Mouse (Mus musculus) adrenal gland, adult 8-10 months (tissue): ENCODE results near the gene H2afv. TPM values are rescaled to one million over a fixed set of nuclear protein-coding genes. Genes with fewer than 3 reads are reported as not detected.

Experiments used
- DNase-seq: peaks from one replicate; pipeline ENCODE4 v3.0.0; 2022
- microRNA-seq, 2 experiments: library from miRNA; unstranded; fragments of <30 nt; microRNA quantifications; one replicate each; pipeline ENCODE4 v1.2.0; 2022
- total RNA-seq, 4 experiments: library from RNA; stranded (reverse); gene quantifications; 2 replicates each; pipeline ENCODE4 v1.2.4; 2022

Gene H2afv
- total RNA-seq, 4 experiments from 2014 or later = 68.9 to 84.3 (median 80.5) TPM

DNA sequence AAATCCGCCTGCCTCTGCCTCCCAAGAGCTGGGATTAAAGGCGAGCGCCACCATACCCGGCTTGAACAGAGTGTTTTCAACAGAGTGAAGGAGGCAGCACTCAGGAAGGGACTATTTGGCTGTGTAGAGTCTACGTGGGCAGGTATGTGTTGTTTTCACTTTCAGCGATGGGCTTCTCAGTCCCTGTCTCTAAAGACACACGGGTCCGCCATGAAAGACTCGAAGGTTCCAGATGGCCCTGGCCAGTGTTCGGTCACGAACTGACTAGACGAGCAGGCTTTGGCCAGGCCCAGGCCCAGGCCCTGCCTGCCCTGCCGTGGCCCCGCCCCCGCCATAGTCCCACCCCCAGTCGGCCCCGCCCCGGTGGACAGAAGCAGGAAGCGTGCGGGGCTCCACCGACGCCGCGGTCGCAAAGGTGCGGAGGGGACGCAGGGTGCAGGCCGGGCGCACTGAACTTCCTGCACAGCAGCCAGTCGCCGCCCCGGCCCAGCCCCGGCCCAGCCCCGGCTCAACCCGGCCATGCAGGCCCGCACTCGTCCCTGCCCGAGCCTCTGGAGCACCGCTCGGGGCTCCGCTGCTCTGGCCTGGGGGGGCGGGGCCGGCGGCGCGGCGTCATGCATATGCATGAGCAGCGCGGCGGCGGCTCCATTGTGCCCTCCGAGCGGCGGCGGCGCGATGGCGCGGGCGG, 55.4 kb downstream of the H2afv start, which contains the start of gene Zmiz2:
Zmiz2 (plus strand) TSS at position 349 of the 688 bp plus-strand sequence.
- peak; percentile 93 for DNase-seq

DNA sequence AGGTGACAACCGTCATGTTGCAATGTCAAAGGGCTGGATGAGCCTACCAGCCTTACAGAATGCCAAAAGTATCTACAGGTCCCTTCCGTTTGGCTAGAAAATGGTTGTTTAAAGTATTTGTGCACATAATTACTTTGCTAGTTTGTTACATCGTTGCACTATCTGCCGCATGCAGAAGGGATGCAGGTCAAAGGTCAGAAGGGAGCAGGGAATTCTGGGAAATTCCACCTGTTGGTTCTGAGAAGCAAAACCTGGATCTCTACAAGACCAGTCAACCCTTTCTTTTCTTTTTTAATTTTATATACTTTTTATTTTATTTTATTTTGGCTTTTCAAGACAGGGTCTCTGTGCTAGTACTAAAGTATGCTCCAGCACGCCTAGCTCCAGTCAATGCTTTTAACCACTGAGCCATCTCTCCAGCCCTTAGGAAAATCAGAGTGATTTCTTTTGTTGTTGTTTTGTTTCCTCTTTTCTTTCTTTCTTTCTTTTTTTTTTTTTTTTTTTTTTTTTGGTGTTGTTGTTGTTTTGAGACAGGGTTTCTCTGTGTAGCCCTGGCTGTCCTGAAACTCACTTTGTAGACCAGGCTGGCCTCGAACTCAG, 56.0 kb downstream of the H2afv start:
- no peak for DNase-seq

DNA sequence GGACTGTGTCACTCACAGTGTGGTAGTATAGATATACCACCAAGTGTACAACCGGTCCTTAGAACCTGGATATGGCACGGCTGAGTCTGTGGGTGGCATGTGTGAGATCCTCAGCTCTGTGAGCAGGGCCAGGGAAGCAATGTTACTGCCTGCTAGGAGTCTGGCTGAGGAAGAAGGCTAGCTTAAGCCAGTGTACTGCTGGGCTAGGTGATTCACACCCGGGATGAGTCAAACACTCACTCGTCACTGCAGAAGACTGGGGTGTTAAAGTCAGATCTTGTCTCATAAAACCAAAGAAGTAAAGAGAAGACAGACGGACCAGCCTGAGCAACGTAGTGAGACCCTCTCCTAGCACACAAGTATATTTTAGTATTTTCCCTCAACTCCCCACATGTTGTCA, 63.3 kb downstream of the H2afv start:
- no peak for DNase-seq

Small RNAs within 50 kb of the gene (microRNA-seq; reads per million reads assigned to microRNA genes)
- gene Gm22123 = 0 to 0.18 reads per million in 2 experiments
- gene Mir7651 = 0.34 to 0.35 reads per million in 2 experiments

Other genes with a start within 250 kb of the H2afv start
- gene A730071L15Rik, start 244.4 kb downstream of the H2afv start, total RNA-seq = under 1 TPM in 2 of 4 experiments, not detected in 2; 0.17 to 0.30 TPM
- 10 to 100 TPM; 69.6 to 92.4 (median 82.8) TPM for gene Nudcd3, start 244.0 kb downstream of the H2afv start, total RNA-seq
- gene Npc1l1, start 214.3 kb downstream of the H2afv start, total RNA-seq = under 1 TPM in 2 of 4 experiments, not detected in 2; 0.13 to 0.15 TPM
- gene Ddx56, start 176.7 kb downstream of the H2afv start, total RNA-seq = 10 to 100 TPM; 55.2 to 69.7 (median 60.3) TPM
- gene Tmed4, start 169.6 kb downstream of the H2afv start, total RNA-seq = 100 to 1,000 TPM; 116 to 136 (median 128) TPM
- gene Ogdh, start 152.8 kb downstream of the H2afv start, total RNA-seq = 100 to 1,000 TPM; 373 to 593 (median 476) TPM
- gene Zmiz2, start 55.4 kb downstream of the H2afv start, total RNA-seq = 10 to 100 TPM; 51.9 to 66.8 (median 59.9) TPM
- 1,000 to 10,000 TPM; 1,457 to 1,759 (median 1,529) TPM for gene Ppia, start 29.0 kb downstream of the H2afv start, total RNA-seq
- gene Purb, start 31.5 kb upstream of the H2afv start, total RNA-seq = 10 to 100 TPM; 54.2 to 62.0 (median 60.9) TPM
- gene Myo1g, start 76.5 kb upstream of the H2afv start, total RNA-seq = 1 to 10 TPM; 2.1 to 4.8 (median 3.4) TPM
- gene Ccm2, start 102.4 kb upstream of the H2afv start, total RNA-seq = 10 to 100 TPM; 35.8 to 40.8 (median 40.5) TPM
- gene Nacad, start 161.6 kb upstream of the H2afv start, total RNA-seq = 1 to 10 TPM; 1.2 to 2.8 (median 1.8) TPM
- gene Tbrg4, start 181.6 kb upstream of the H2afv start, total RNA-seq = 10 to 100 TPM; 49.3 to 68.1 (median 60.4) TPM
- gene Wap, start 194.2 kb upstream of the H2afv start, total RNA-seq = not detected
- gene Ramp3, start 214.1 kb upstream of the H2afv start, total RNA-seq = 10 to 100 TPM; 15.8 to 20.8 (median 19.9) TPM